Mouse (Mus musculus) lung, postnatal 0 days (tissue): ENCODE results near the gene Gjb1. TPM values are rescaled to one million over a fixed set of nuclear protein-coding genes. Genes with fewer than 3 reads are reported as not detected.
A peak's percentile ranks its signal among the peaks of the same experiment; 100 is the strongest.

ENCODE experiments used
- ATAC-seq: fragments of 200-750 bp; cut with Nextera tagmentation; 2 replicates; pipeline ENCODE4 v1.8.0; 2017; ENCODE audit warnings: moderate library complexity
- DNase-seq: peaks from one replicate; pipeline ENCODE4 v3.0.0-alpha.2; 2016; ENCODE audit warnings: low spot score
- H3K27ac ChIP-seq: fragments of 300-500 bp; sonication (generic); 2 replicates; pipeline ENCODE4 v1.5.1; 2014; ENCODE audit warnings: antibody characterized with exemption, mild to moderate bottlenecking, low read length, mixed read lengths
- H3K27me3 ChIP-seq: fragments of 300-500 bp; sonication (generic); replicated peaks from 2 replicates; pipeline ENCODE4 v1.6.1; 2014; ENCODE audit warnings: low read length, mixed read lengths; ENCODE audit not compliant: insufficient read depth
- H3K36me3 ChIP-seq: fragments of 300-500 bp; sonication (generic); 2 replicates; pipeline ENCODE4 v1.6.1; 2014; ENCODE audit warnings: low read length, mixed read lengths; ENCODE audit not compliant: insufficient read depth
- H3K4me1 ChIP-seq: fragments of 300-500 bp; sonication (generic); 2 replicates; pipeline ENCODE4 v1.6.1; 2014; ENCODE audit warnings: antibody characterized with exemption, low read depth, low read length, mixed read lengths; ENCODE audit not compliant: insufficient read depth
- H3K4me2 ChIP-seq: fragments of 300-500 bp; sonication (generic); replicated peaks from 2 replicates; pipeline ENCODE4 v1.6.1; 2014; ENCODE audit warnings: low read depth, mild to moderate bottlenecking, low read length, moderate library complexity, mixed read lengths
- H3K4me3 ChIP-seq: fragments of 300-500 bp; sonication (generic); 2 replicates; pipeline ENCODE4 v1.5.1; 2014; ENCODE audit warnings: low read depth, low read length
- H3K9ac ChIP-seq: fragments of 300-500 bp; sonication (generic); replicated peaks from 2 replicates; pipeline ENCODE4 v1.6.1; 2014; ENCODE audit warnings: low read depth, mild to moderate bottlenecking
- H3K9me3 ChIP-seq: fragments of 300-500 bp; sonication (generic); 2 replicates; pipeline ENCODE4 v1.6.1; 2016; ENCODE audit warnings: low read length, mixed read lengths
- CTCF ChIP-seq: IDR thresholded peaks from 2 replicates; pipeline ENCODE4 v1.5.1; 2016; ENCODE audit warnings: antibody characterized with exemption, mild to moderate bottlenecking
- EP300 ChIP-seq: IDR thresholded peaks from 2 replicates; pipeline ENCODE4 v1.6.1; 2016; ENCODE audit warnings: antibody characterized with exemption, mild to moderate bottlenecking, control low read depth
- WGBS: fragments of 180-500 bp; shearing (Covaris S2); extraction: QIAGEN DNeasy Blood & Tissue Kit; methylation state at CpG from one replicate; pipeline ENCODE4 v1.1.7; 2014; 5-methylcytosine and 5-hydroxymethylcytosine counted together
- polyA plus RNA-seq: library from polyadenylated mRNA; unstranded; fragments of >200 nt; fragmentation: Nextera tagmentation; extraction: Ambion mirVana; gene quantifications from 2 replicates; pipeline ENCODE4 v1.2.1, GENCODE M21; 2015

Gjb1 gene
- polyA plus RNA-seq, 1 experiment from 2014 or later = 2.0 TPM

- Histone ChIP-seq H3K36me3 (no peaks in the 10 kb centered on the region), H3K9ac (no peak overlapping the region), H3K27ac (no peak overlapping the region), H3K4me1 (no peaks in the 10 kb centered on the region), H3K9me3 (no peaks in the 10 kb centered on the region), H3K4me3 (no peak overlapping the region), H3K27me3 (no peaks in the 10 kb centered on the region), H3K4me2 (no peak overlapping the region)
- TF ChIP-seq EP300 (no peak), CTCF (peak; percentile 52)
- ATAC-seq (no peak), DNase-seq (no peak)
- WGBS = 0% methylated on average over 1 of the region's 1 CpGs
Observed at GRCm38 (mm10) chrX:101427774-101428173, 51.6 kb downstream of the Gjb1 start.

- ATAC-seq = no peak
Observed at GRCm38 (mm10) chrX:101428785-101429141, 52.6 kb downstream of the Gjb1 start.

GRCm38 (mm10) chrX:101429142-101429949 lies 53.2 kb downstream of the Gjb1 start, which contains the start of gene Nono:
Gene Nono, plus strand, starts transcription at chrX:101429318.
- WGBS = 13% methylated on average over 47 of the region's 51 CpGs
- Histone ChIP-seq H3K27ac (peak within 1 kb of the TSS; percentile 94), H3K4me3 (peak within 1 kb of the TSS; percentile 61), H3K27me3 (no peaks in the 10 kb centered on the region), H3K4me1 (no peaks in the 10 kb centered on the region), H3K9me3 (no peaks in the 10 kb centered on the region), H3K4me2 (peak within 1 kb of the TSS; percentile 55), H3K9ac (peak within 1 kb of the TSS; percentile 78), H3K36me3 (no peaks in the 10 kb centered on the region)
- DNase-seq (peak; percentile 97), ATAC-seq (peak; percentile 97)
- peak; percentile 59 for TF ChIP-seq CTCF
- peak; percentile 49; the same call in 1 of the 2 replicates for TF ChIP-seq EP300

More at GRCm38 (mm10) chrX:101428785-101429141, 52.6 kb downstream of the Gjb1 start:
- Histone ChIP-seq H3K27me3 (no peaks in the 10 kb centered on the region), H3K4me3 (peak overlapping the region; percentile 61), H3K4me2 (peak overlapping the region; percentile 40), H3K27ac (peak overlapping the region; percentile 94), H3K9me3 (no peaks in the 10 kb centered on the region), H3K4me1 (no peaks in the 10 kb centered on the region), H3K36me3 (no peaks in the 10 kb centered on the region), H3K9ac (no peak overlapping the region)
- 22% methylated on average over 7 of the region's 7 CpGs for WGBS
- no peak for TF ChIP-seq CTCF
- no peak for TF ChIP-seq EP300
- DNase-seq = no peak

GRCm38 (mm10) chrX:101429976-101430375 lies 53.8 kb downstream of the Gjb1 start:
- DNase-seq (peak; percentile 49), ATAC-seq (peak; percentile 34)
- no peaks in the 10 kb centered on the region for H3K9me3 ChIP-seq
- peak overlapping the region; percentile 61 for H3K4me3 ChIP-seq
- 11% methylated on average over 13 of the region's 14 CpGs for WGBS
- H3K36me3 ChIP-seq = no peaks in the 10 kb centered on the region
- H3K4me2 ChIP-seq = peak overlapping the region; percentile 55
- peak overlapping the region; percentile 78 for H3K9ac ChIP-seq
- H3K4me1 ChIP-seq = no peaks in the 10 kb centered on the region
- H3K27ac ChIP-seq = peak overlapping the region; percentile 91
- TF ChIP-seq EP300 (no peak), CTCF (no peak)
- H3K27me3 ChIP-seq = no peaks in the 10 kb centered on the region

Other genes with a start within 250 kb of the Gjb1 start
- gene Snx12, start 153.8 kb upstream of the Gjb1 start, polyA plus RNA-seq = 30.7 and 35.4 TPM in 2 replicates
- gene Foxo4, start 121.8 kb upstream of the Gjb1 start, polyA plus RNA-seq = 2.9 and 3.1 TPM in 2 replicates
- gene Gm614, start 112.4 kb upstream of the Gjb1 start, polyA plus RNA-seq = 0.25 and 0.27 TPM in 2 replicates
- gene Il2rg, start 108.1 kb upstream of the Gjb1 start, polyA plus RNA-seq = 58.3 and 59.1 TPM in 2 replicates
- gene Gm20489, start 107.4 kb upstream of the Gjb1 start, polyA plus RNA-seq = not detected in 2 replicates
- 19.8 and 20.6 TPM in 2 replicates for gene Med12, start 102.3 kb upstream of the Gjb1 start, polyA plus RNA-seq
- 0.25 and 0.29 TPM in 2 replicates for gene Nlgn3, start 77.2 kb upstream of the Gjb1 start, polyA plus RNA-seq
- gene Zmym3, start 44.5 kb downstream of the Gjb1 start, polyA plus RNA-seq = 12.7 and 14.3 TPM in 2 replicates
- 117 and 131 TPM in 2 replicates for gene Nono, start 52.9 kb downstream of the Gjb1 start, polyA plus RNA-seq
- 2.3 and 3.0 TPM in 2 replicates for gene Itgb1bp2, start 72.7 kb downstream of the Gjb1 start, polyA plus RNA-seq
- 4.0 and 5.6 TPM in 2 replicates for gene Taf1, start 156.4 kb downstream of the Gjb1 start, polyA plus RNA-seq